Mouse (Mus musculus) CD4-positive naive resting alpha-beta T cell, adult 76 days (primary cell): ENCODE results near the gene Rnf17. TPM values are rescaled to one million over a fixed set of nuclear protein-coding genes. Genes with fewer than 3 reads are reported as not detected.

Experiments
- total RNA-seq: library from RNA; stranded (reverse); gene quantifications from one replicate; pipeline ENCODE4 v1.2.4, GENCODE M21; 2023

The Rnf17 gene
- 0.29 TPM for total RNA-seq

DNA sequence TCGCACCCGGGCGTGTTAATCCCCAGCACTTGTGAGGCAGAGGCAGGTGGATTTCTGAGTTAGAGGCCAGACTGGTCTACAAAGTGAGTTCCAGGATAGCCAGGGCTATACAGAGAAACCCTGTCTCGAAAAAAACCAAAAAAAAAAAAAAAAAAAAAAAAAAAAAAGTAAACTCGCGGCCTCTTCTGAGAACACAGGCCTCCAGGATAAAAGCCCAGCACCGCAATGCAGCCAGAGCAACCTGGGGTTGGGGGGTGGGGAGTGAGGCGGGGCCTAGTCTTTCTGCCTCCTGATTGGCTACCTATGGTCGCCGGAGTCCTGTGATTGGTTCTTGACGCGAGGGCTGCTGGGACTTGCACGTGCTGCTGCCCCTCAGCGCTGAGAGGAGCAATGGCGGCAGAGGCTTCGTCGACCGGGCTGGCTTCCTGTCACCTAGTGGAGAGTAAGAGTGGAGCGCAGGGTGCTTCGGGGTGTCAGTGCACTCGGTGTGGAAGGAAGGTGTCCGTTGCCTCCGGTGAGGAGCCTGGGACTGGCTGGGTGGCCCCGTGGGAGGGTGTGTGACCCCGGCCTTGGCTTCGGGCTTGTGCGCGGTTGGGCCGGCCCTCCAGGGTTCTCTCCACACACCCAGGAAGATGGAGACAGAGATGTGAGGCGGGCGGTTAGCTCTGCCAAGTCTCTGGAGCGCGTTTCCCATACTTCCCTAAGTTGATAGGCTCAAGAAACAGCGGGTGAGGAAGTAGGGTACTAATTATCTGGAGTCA, at the start of gene Rnf17:
Gene Rnf17 (plus strand): TSS at position 271 of the 761 bp plus-strand sequence.

DNA sequence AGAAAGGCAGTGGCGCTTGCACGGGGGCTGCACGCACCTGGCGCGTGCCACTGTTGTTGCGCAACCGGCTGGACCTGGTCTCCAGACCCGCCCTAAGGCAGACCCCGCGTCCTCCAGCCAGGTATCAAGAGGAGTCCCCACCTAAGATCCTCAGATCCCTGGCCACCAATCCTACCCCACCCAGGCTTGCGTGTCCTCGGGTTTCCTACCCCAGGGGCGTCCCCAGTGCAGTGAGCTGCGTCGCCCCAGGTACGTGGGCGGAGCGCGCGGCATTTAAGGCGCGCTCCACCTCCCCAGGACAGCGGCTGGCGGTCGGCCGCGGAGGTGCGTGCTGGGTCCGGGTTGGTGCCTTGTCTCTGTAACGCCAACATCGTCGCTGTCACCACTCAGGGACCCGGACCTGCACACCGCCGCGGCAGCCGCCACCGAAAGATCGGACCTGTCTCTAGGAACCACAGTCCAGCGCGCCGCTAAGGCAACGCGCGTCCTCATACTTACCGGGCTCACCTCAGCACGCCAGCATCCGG, 37.6 kb upstream of the Rnf17 start, which contains the start of gene Atp12a:
Gene Atp12a (plus strand): TSS at position 358 of the 527 bp plus-strand sequence.

Other genes starting within 250 kb of the Rnf17 start
- not detected for gene Gzmg, start 243.0 kb upstream of the Rnf17 start, total RNA-seq
- gene Gzmn, start 228.0 kb upstream of the Rnf17 start, total RNA-seq = not detected
- not detected for gene Gzmf, start 191.2 kb upstream of the Rnf17 start, total RNA-seq
- gene Gzmc, start 167.9 kb upstream of the Rnf17 start, total RNA-seq = not detected
- 3.6 TPM for gene Gzmb, start 140.3 kb upstream of the Rnf17 start, total RNA-seq
- gene Atp12a, start 37.5 kb upstream of the Rnf17 start, total RNA-seq = not detected
- 9.1 TPM for gene Cenpj, start 172.8 kb downstream of the Rnf17 start, total RNA-seq
- gene Parp4, start 173.0 kb downstream of the Rnf17 start, total RNA-seq = 77.4 TPM